Mouse (Mus musculus) lung, postnatal 14 days (tissue): ENCODE results near the gene Gm11567.
"Not testable (repeated sequence)": the region's sequence is repeated elsewhere in the genome, so short reads cannot be mapped to it uniquely, and the experiment has no call there.

Experiments used
- DNase-seq: peaks from one replicate; pipeline ENCODE4 v3.0.0; 2021

Gene Gm11567

DNA sequence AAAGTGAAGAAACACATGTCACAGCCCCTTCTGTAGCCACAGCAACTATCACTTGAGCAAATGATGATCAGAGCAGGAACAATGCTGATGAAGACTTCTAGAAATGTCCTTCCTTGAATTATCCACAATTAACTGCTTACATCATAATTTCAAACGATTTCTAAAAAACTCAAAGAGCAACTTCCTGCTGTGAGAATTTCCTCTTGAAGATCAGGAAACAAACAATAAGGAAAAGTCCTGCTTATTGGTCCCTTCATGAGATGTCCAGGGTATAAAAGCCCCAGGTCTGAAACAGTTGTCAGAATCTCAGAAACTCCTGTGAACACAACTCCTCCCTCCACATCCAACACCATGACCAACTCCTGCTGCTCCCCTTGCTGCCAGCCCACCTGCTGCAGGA lies at the start of gene Gm11567:
Gene Gm11567, plus strand, starts transcription at position 301 of the 400 bp plus-strand sequence.
- not testable (repeated sequence) for DNase-seq

DNA sequence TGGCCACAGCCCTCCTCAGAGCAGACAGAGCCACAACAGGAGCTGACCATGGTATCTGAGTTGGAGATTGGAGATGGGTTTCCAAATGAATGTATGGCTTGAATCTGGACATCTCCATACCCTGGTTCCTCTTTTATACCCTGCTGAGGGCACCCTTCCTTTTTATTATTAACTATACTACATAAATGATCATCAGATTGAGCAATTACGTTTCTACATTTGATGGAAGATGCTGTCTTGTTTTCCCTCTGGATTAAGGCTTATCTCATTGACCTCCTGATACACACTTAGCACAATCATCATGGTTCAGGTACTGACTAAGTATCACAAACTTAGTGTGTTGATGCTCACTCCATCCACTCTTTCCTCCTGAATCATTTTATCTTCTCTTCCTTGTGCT lies 41.0 kb upstream of the Gm11567 start, which contains the start of gene 2300003K06Rik:
Gene 2300003K06Rik, minus strand, starts transcription at position 101 of the 400 bp plus-strand sequence.
- no peak for DNase-seq

DNA sequence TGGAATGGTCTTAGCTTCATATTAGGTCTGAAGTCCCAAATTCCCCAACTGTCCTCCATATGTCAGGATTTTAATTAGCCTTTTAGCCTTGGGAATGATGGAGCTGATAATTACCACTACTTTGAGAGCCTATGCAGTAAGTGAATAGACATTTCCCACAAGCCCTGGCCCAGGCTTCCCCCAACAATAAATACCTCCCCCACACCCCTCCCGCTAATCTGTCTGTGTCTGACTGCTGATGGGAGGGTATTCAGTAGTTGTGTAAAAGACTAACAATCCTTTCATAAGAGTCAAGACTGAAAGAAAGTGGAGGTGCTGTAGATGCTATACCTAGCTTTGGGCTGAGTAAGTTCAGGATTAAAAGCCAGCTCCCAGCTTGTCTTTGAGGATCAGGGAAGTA lies 36.8 kb upstream of the Gm11567 start:
- DNase-seq, result no peak

GRCm38 (mm10) chr11:99846746-99847145 lies 32.2 kb upstream of the Gm11567 start:
- no peak for DNase-seq

DNA sequence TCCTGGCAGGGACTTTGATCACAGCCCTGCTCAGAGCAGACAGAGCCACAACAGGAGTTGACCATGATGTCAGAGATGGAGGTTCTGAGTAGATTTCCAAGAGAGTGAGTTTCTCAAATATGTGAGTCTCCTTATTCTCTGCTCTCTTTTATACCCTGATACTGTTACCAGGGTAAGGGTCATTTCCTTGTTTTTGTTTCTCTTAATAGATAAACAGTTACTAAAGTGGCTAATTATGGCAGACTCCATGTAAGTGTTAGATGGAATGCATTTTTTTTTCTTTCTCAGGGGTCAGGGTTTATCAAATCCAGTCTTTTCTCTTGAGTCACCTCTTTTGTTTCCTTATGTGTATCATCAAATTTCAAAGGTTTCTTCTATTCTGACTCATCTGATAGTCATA lies 27.5 kb upstream of the Gm11567 start, which contains the start of gene Krtap4-16:
Gene Krtap4-16, minus strand, starts transcription at position 101 of the 400 bp plus-strand sequence.
- no peak for DNase-seq

- no peak for DNase-seq
Observed at GRCm38 (mm10) chr11:99854121-99854520, 24.9 kb upstream of the Gm11567 start.

GRCm38 (mm10) chr11:99857617-99858016 lies 21.4 kb upstream of the Gm11567 start, which contains the start of gene Gm11568:
TSS of gene Gm11568 (plus strand) at chr11:99857917.
- DNase-seq, result no peak

DNA sequence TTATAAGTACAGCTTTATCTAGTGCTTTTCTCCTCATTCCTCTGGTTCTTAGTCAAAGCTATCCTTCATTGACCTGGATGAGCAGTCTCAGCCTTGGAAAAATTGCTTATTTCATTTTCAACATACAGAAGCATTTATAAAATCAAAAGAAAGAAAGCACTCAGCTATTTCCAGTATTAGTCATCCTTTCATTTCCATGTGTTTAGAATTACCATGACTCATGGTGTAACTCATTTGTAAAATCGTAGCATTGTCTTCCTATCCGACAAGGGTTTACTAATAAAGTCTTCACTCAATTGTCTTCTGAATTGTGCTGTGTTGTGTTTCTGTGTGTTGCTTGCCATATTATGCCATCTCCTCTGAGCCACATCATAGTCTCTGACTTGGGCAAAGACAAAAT lies 20.2 kb upstream of the Gm11567 start:
- no peak for DNase-seq

DNA sequence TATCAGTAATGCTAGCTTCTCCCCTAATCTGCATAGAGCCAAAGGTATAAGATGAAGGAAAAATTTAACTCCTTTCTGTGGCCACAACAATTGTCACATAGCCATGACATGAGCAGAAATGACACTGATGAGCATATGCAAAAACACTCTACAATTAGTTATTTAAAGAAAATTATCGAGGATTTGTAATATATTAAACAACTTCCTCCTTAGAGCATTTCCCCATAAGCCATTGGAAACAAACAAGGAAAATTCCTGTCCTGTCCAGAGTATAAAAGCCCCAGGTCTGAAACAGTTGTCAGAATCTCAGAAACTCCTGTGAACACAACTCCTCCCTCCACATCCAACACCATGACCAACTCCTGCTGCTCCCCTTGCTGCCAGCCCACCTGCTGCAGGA lies 14.8 kb upstream of the Gm11567 start, which contains the start of gene Gm11559:
Gene Gm11559, plus strand, starts transcription at position 301 of the 400 bp plus-strand sequence.
- not testable (repeated sequence) for DNase-seq

DNA sequence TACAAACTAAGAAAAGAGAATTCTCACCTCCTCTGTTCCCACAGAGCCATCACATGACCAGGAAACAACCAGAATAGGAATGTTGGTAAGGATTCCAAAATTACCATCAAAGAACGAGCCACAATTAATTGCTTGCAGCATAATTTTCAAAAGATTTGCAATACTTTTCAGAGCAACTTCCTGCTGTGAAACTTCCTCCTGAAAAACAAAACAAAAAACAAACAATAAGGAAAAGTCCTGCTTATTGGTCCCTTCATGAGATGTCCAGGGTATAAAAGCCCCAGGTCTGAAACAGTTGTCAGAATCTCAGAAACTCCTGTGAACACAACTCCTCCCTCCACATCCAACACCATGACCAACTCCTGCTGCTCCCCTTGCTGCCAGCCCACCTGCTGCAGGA lies 5.9 kb upstream of the Gm11567 start, which contains the start of gene Krtap9-1:
Gene Krtap9-1, plus strand, starts transcription at position 301 of the 400 bp plus-strand sequence.
- DNase-seq, result not testable (repeated sequence)

DNA sequence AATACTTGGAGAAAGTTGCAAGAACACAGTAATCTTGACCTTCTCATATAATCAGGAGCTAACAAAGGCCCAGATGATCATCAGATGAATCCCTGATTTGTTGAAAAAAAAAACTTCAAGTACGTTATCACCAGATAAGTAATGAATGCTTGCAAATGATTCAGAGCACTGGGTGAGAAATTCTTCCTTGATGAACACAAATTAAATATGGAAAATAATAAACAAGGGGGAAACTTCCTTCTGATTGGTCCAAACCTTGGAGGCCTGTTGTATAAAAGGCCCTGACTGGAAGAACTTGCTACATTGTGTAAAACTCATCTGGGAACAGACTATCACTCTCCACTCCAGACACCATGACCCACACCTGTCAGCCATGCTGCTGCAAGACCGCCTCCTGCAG lies 28.6 kb downstream of the Gm11567 start, which contains the start of gene Krtap31-1:
Gene Krtap31-1, plus strand, starts transcription at position 301 of the 400 bp plus-strand sequence.
- DNase-seq, result no peak

GRCm38 (mm10) chr11:99914451-99914850 lies 35.5 kb downstream of the Gm11567 start, which contains the start of gene Gm11565:
TSS of gene Gm11565 (plus strand) at chr11:99914751.
- no peak for DNase-seq
